Mouse (Mus musculus): ENCODE results near the gene Nsd2.

Gene Nsd2

GRCm38 (mm10) chr5:33819876-33820732, at the start of gene Nsd2:
Gene Nsd2, plus strand, starts transcription at chr5:33820725.
- peak; percentile 84 for DNase-seq

- no peak for DNase-seq
Measured at GRCm38 (mm10) chr5:33777195-33777594, 43.3 kb upstream of the Nsd2 start.

- DNase-seq: no peak
Measured at GRCm38 (mm10) chr5:33781964-33782344, 38.6 kb upstream of the Nsd2 start.

- peak; percentile 96 for DNase-seq
Measured at GRCm38 (mm10) chr5:33782345-33782998, 38.1 kb upstream of the Nsd2 start, which contains the start of gene Letm1. Gene Letm1, minus strand, starts transcription at chr5:33782817.

GRCm38 (mm10) chr5:33782999-33783390, 37.5 kb upstream of the Nsd2 start:
- DNase-seq: no peak

GRCm38 (mm10) chr5:33791912-33792643, 28.4 kb upstream of the Nsd2 start:
- no peak for DNase-seq

GRCm38 (mm10) chr5:33803337-33803736, 17.2 kb upstream of the Nsd2 start:
- DNase-seq: no peak

GRCm38 (mm10) chr5:33811519-33811918, 9.0 kb upstream of the Nsd2 start:
- no peak for DNase-seq

- no peak for DNase-seq
Measured at GRCm38 (mm10) chr5:33816008-33816725, 4.4 kb upstream of the Nsd2 start.

- DNase-seq: no peak
Measured at GRCm38 (mm10) chr5:33818104-33818503, 2.4 kb upstream of the Nsd2 start.

- DNase-seq: peak; percentile 7
Measured at GRCm38 (mm10) chr5:33819141-33819875, 1.2 kb upstream of the Nsd2 start.

- peak; percentile 63 for DNase-seq
Measured at GRCm38 (mm10) chr5:33820733-33821621, 452 bp downstream of the Nsd2 start.

- DNase-seq: no peak
Measured at GRCm38 (mm10) chr5:33821901-33822427, 1.4 kb downstream of the Nsd2 start.

GRCm38 (mm10) chr5:33822456-33822855, 1.9 kb downstream of the Nsd2 start:
- DNase-seq: no peak

GRCm38 (mm10) chr5:33826001-33826400, 5.5 kb downstream of the Nsd2 start:
- no peak for DNase-seq

GRCm38 (mm10) chr5:33828107-33828506, 7.6 kb downstream of the Nsd2 start:
- no peak for DNase-seq

- no peak for DNase-seq
Measured at GRCm38 (mm10) chr5:33829958-33830357, 9.4 kb downstream of the Nsd2 start.

GRCm38 (mm10) chr5:33830832-33831231, 10.3 kb downstream of the Nsd2 start:
- no peak for DNase-seq

GRCm38 (mm10) chr5:33841331-33841730, 20.8 kb downstream of the Nsd2 start:
- DNase-seq: no peak

GRCm38 (mm10) chr5:33842549-33842948, 22.0 kb downstream of the Nsd2 start:
- DNase-seq: no peak

- no peak for DNase-seq
Measured at GRCm38 (mm10) chr5:33851466-33851865, 30.9 kb downstream of the Nsd2 start.
